ENCODE assay signal across 29 mouse cellular contexts in the genomic region with DNA sequence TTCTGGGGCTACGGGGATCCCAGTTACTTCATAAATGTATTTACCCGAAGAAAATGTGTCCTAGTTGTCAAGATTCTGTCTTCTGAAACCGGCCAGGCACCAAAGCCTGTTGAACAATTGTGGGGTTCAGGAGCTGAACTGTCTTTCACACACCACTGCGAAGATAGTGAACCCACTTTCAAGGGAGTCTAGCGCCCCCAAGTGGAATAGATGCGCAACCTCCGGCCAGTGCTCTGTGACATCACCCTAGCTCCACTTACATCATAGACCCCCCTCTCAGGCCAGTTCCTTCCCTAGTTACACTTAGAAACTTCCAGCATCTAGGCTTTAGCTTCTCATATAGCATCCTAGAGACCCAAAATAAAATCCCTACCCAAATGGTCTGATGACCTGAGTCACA.
DNase-seq lines count a peak whose midpoint lies in the region; ATAC-seq and TF ChIP-seq lines count a peak whose summit lies in the region.
"Had no signal": no experiment of that assay in that cellular context is flagged by ENCODE, and none has a peak within 500 bp of the region (broad histone marks: within the 10 kb centered on the region; RNA-seq: fewer than 3 reads in every experiment).

No protein-coding gene starts in this region.

- H3K36me3 ChIP-seq in testis, adult 2 months (ENCODE audit: control insufficient read depth, insufficient read depth, low read length), result no peaks in the 10 kb centered on the region
- no peaks in the 10 kb centered on the region for H3K36me3 ChIP-seq in intestine, postnatal 0 days (ENCODE audit: control insufficient read depth, insufficient read depth)
- H3K36me3 ChIP-seq: embryonic facial prominence, embryonic 15.5 days; forebrain, embryonic 15.5 days; heart, embryonic 13.5 days; kidney, embryonic 15.5 days; limb, embryonic 10.5 days; liver, embryonic 15.5 days; lung, embryonic 15.5 days; midbrain, embryonic 13.5 days; neural tube, embryonic 12.5 days had no signal

- WGBS in intestine, postnatal 0 days, result 78% methylated on average over 7 of the region's 7 CpGs

- H3K4me1 ChIP-seq in testis, adult 2 months (ENCODE audit: control insufficient read depth, insufficient read depth, low read length), result no peaks in the 10 kb centered on the region
- no peaks in the 10 kb centered on the region for H3K4me1 ChIP-seq in intestine, postnatal 0 days (replicated peaks; ENCODE audit: control insufficient read depth, insufficient read depth, low read length)
- H3K4me1 ChIP-seq: embryonic facial prominence, embryonic 15.5 days; forebrain, embryonic 15.5 days; heart, embryonic 13.5 days; kidney, embryonic 15.5 days; limb, embryonic 10.5 days; liver, embryonic 15.5 days; lung, embryonic 15.5 days; megakaryocyte, embryonic 14.5 days; midbrain, embryonic 13.5 days; neural tube, embryonic 12.5 days had no signal

- no peak for ATAC-seq in monocyte, adult 5-6 weeks (replicated peaks; ENCODE audit: insufficient number of reproducible peaks, low FRiP score, low TSS enrichment, poor library complexity, severe bottlenecking)
- ATAC-seq in intestine, postnatal 0 days, result no peak
- ATAC-seq: activated CD4-positive, CD25-positive, alpha-beta regulatory T cell, adult 4 months; forebrain, embryonic 15.5 days; hindbrain, postnatal 0 days; midbrain, embryonic 13.5 days; Patski had no signal

- TF ChIP-seq POLR2A in testis, adult 2 months (IDR thresholded peaks at IDR 0.05; ENCODE audit: control insufficient read depth, low read depth, low read length), result peak; percentile 46; the same call in 1 of the 2 replicates

- no peaks in the 10 kb centered on the region for H3K27me3 ChIP-seq in testis, adult 2 months (ENCODE audit: control insufficient read depth, insufficient read depth, low read length)
- no peaks in the 10 kb centered on the region for H3K27me3 ChIP-seq in intestine, postnatal 0 days (replicated peaks; ENCODE audit: control insufficient read depth, insufficient read depth, low read length)
- H3K27me3 ChIP-seq: embryonic facial prominence, embryonic 15.5 days; forebrain, embryonic 15.5 days; heart, embryonic 13.5 days; kidney, embryonic 15.5 days; liver, embryonic 15.5 days; lung, embryonic 15.5 days; megakaryocyte, embryonic 14.5 days; midbrain, embryonic 13.5 days; neural tube, embryonic 12.5 days; Patski had no signal

- DNase-seq in layer of hippocampus, adult 2 months (ENCODE audit: low spot score in 2 of 2), result no peak
- no peak for DNase-seq in layer of hippocampus, adult 18-20 months (ENCODE audit: low spot score in 2 of 2)
- no peak for DNase-seq in testis, postnatal 10 days (ENCODE audit: low spot score)
- DNase-seq in R1 (ENCODE audit: low read depth, low spot score), result peak; percentile 53
- DNase-seq: adrenal gland, postnatal 10 days; cerebellum, adult 9-10 months; gastrocnemius, postnatal 10 days; heart, postnatal 14 days; kidney, adult 11 months; kidney, postnatal 4 days; liver; lung, postnatal 36 days; right cerebral cortex, adult 18-20 months had no signal

- H3K4me3 ChIP-seq in layer of hippocampus, adult 2 months, result no peak overlapping the region
- H3K4me3 ChIP-seq in testis, adult 2 months (ENCODE audit: control insufficient read depth, low read depth, low read length), result peak overlapping the region; percentile 86
- no peak overlapping the region for H3K4me3 ChIP-seq in intestine, postnatal 0 days (ENCODE audit: low read depth, low read length)
- H3K4me3 ChIP-seq: embryonic facial prominence, embryonic 15.5 days; forebrain, embryonic 15.5 days; heart, embryonic 13.5 days; kidney, embryonic 15.5 days; limb, embryonic 10.5 days; liver, embryonic 15.5 days; lung, embryonic 15.5 days; megakaryocyte, embryonic 14.5 days; midbrain, embryonic 13.5 days; neural tube, embryonic 12.5 days had no signal

- no peak overlapping the region for H3K9ac ChIP-seq in intestine, postnatal 0 days (ENCODE audit: low read depth, low read length)
- H3K9ac ChIP-seq: embryonic facial prominence, embryonic 15.5 days; forebrain, embryonic 15.5 days; heart, embryonic 13.5 days; kidney, embryonic 15.5 days; liver, embryonic 15.5 days; lung, embryonic 15.5 days; midbrain, embryonic 13.5 days; neural tube, embryonic 12.5 days had no signal

- H3K9me3 ChIP-seq in intestine, postnatal 0 days (ENCODE audit: control insufficient read depth), result no peaks in the 10 kb centered on the region
- H3K9me3 ChIP-seq: embryonic facial prominence, embryonic 15.5 days; forebrain, embryonic 15.5 days; lung, embryonic 15.5 days; midbrain, embryonic 13.5 days; neural tube, embryonic 12.5 days had no signal

- peak; percentile 53 for TF ChIP-seq CTCF in layer of hippocampus, adult 2 months (conservative IDR thresholded peaks at IDR 0.05)
- peak; percentile 70; the same call in 1 of the 2 replicates for TF ChIP-seq CTCF in testis, adult 2 months (IDR thresholded peaks at IDR 0.05; ENCODE audit: control insufficient read depth, insufficient read depth, insufficient replicate concordance, low read depth, low read length)
- TF ChIP-seq CTCF in intestine, postnatal 0 days (IDR thresholded peaks at IDR 0.05; ENCODE audit: low read depth), result no peak

- H3K4me2 ChIP-seq in intestine, postnatal 0 days (replicated peaks; ENCODE audit: low read depth), result no peak overlapping the region
- H3K4me2 ChIP-seq: embryonic facial prominence, embryonic 15.5 days; forebrain, embryonic 15.5 days; heart, embryonic 13.5 days; kidney, embryonic 15.5 days; liver, embryonic 15.5 days; lung, embryonic 15.5 days; midbrain, embryonic 13.5 days; neural tube, embryonic 12.5 days had no signal

- no peak overlapping the region for H3K27ac ChIP-seq in layer of hippocampus, adult 2 months
- H3K27ac ChIP-seq in testis, adult 2 months (ENCODE audit: control insufficient read depth, insufficient read depth, low read depth, low read length), result no peak overlapping the region
- no peak overlapping the region for H3K27ac ChIP-seq in intestine, postnatal 0 days (ENCODE audit: low read depth, low read length)
- H3K27ac ChIP-seq: embryonic facial prominence, embryonic 15.5 days; forebrain, embryonic 15.5 days; heart, embryonic 13.5 days; hindbrain, postnatal 0 days; kidney, embryonic 15.5 days; limb, embryonic 10.5 days; liver, embryonic 15.5 days; lung, embryonic 15.5 days; midbrain, embryonic 13.5 days; neural tube, embryonic 12.5 days had no signal
